Mouse (Mus musculus) left cerebral cortex, adult 8-10 months (tissue): Measurements from ENCODE around the gene Tmem59l. TPM values are rescaled to one million over a fixed set of nuclear protein-coding genes. Genes with fewer than 3 reads are reported as not detected.
A peak's percentile ranks its signal among the peaks of the same experiment; 100 is the strongest.

ENCODE experiments used
- DNase-seq, 2 experiments: peaks; one replicate each; pipeline ENCODE4 v3.0.0; 2022; ENCODE audit warnings: low spot score in 2 of 2
- total RNA-seq, 4 experiments: library from RNA; stranded (reverse); gene quantifications; 2 replicates each; pipeline ENCODE4 v1.2.4; 2022

The Tmem59l gene
- total RNA-seq, 4 experiments from 2014 or later, result 271 to 280 (median 273) TPM

- DNase-seq, result no peak
These were observed 24.7 kb downstream of the Tmem59l start for GRCm38 (mm10) chr8:70462516-70462813.

DNA sequence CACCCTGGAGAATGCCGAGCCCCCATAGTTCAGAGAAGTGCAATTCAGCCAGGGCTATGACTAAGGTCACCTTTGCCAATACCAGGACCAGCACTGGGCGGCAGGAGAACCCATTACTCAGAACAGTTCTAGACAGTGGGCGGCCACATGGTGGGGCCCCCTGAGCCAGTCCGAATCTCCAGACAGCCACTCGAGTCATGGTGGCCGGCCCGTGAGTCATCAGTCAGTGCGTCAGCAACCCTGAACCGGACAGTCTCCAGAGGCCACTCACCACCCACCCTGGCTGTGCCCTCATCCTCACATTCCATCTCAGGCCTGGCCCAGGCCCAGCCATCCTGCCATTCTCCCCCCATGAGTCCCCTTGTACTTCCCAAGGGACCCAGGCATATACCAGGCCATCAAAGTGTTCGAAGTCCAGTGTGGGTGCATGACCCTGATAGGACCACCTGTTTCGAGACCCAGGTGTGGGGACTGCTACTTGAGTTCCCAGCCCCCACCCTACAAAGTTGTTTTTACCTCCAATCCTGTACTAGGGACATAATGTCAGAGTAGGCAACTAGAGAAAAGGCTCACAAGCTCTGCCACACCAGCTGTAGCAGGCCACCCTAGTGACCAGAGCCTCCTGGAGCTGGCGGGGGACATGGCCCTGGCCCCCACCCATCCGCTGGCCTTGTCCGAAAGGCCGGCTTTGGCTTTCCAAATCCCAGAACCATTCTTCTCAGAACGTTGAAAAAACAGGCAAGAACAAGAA lies 25.2 kb downstream of the Tmem59l start:
- no peak for DNase-seq

DNA sequence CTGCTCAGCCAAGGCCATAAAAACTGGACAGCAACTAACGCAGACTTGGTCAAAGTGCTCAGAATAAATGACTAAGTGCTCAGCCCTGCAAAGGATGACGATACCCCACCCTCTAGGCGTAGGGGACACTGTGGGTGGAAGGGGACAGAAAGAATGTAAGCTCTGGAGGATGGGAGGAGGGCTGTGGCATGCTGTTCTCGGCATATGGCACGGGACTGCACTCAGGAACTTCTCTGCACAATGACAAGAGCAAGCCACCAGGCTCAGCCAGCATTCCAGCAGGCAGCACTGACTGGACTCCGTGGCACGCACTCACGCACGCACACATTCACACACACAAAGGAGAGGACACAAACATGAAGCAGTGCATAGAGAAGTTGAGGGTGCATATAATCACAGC lies 26.6 kb downstream of the Tmem59l start:
- no peak for DNase-seq

- DNase-seq, result no peak
These were observed 27.0 kb downstream of the Tmem59l start for GRCm38 (mm10) chr8:70460199-70460598.

- DNase-seq, result no peak
These were observed 27.5 kb downstream of the Tmem59l start for GRCm38 (mm10) chr8:70459636-70460035.

DNA sequence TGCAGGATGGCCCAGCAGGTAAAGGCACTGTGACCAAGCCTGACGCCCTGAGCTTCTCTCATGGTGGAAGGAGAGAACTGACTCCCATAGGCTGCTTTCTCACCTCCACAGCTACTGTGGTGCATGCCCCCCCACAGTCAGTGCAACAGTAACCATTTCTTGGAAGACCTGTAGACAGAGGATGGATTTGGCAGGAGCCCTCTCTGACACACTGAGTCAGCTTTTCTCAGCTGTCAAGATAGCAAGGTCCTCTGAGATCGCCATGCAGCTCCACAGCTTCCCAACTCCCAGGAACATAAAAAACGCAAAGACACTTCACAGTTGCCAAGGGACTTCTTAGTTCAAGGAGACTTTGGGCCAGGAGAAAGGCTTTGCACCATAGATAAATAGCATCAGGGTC lies 28.7 kb downstream of the Tmem59l start:
- no peak for DNase-seq

GRCm38 (mm10) chr8:70457882-70458281 lies 29.3 kb downstream of the Tmem59l start:
- no peak for DNase-seq

GRCm38 (mm10) chr8:70456996-70457395 lies 30.2 kb downstream of the Tmem59l start:
- DNase-seq, result no peak

- peak in 1 of 2 experiments; percentile 72 for DNase-seq
These were observed 33.3 kb downstream of the Tmem59l start for GRCm38 (mm10) chr8:70453852-70454251.

DNA sequence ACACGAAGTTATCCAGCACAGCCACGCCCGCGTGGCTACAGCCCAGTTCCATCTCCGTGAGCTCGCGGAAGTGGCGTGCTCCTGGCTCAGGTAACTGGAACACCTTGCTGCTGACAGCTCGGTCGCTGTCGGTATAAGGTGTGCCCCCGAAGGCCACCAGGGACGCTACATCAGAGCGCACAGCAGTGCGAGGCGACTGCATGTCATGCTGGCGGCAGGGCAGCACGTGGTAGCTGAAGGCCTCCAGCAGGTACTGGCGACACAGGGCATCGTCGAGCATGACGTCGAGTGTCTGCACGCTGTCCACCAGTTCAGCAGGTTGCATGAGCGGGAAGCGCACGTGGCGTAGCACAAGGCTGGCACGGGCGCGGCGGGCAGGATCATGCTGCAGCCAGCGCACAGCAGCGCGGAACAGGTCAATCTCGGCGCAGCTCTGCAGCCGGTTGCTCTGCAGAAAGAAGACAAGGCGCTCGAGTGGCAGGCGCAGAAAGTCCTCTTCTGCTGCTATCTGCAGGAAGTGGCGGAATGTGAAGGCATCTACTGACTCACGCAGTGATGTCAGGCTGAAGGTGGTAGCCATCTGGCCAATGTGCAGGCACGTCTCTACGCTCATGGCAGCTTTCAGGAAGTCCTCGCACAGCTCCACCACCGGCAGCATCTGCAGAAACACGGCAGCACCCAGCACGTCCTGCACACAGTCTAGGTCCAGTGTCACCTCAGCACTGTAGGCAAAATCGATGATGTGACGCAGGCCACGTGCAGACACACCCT lies 34.8 kb downstream of the Tmem59l start:
- DNase-seq, result peak in 1 of 2 experiments; percentile 45

- no peak for DNase-seq
These were observed 39.3 kb downstream of the Tmem59l start for GRCm38 (mm10) chr8:70447639-70448420.

- DNase-seq, result no peak
These were observed 41.2 kb downstream of the Tmem59l start for GRCm38 (mm10) chr8:70445988-70446387.

DNA sequence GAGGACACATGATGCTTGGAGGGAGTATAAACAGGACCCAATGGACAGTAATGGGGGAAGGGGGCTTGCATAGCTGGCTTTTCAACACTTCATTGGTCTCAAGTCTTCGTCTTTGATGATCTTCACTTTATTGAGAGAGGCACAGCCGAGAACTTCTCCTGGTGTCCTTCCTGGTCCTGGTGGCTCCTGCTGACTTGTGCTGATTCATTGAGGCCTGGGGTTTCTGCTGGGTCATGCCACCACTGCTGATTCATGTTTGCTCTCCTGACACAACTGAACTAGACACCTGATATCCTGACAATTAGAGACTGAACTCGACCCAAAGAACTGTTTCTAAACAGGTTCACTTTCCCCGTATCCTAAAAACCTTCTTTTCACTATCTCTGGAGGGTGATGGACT lies 43.8 kb downstream of the Tmem59l start:
- DNase-seq, result no peak

GRCm38 (mm10) chr8:70441565-70441964 lies 45.6 kb downstream of the Tmem59l start:
- no peak for DNase-seq

GRCm38 (mm10) chr8:70440246-70440645 lies 46.9 kb downstream of the Tmem59l start:
- DNase-seq, result no peak

GRCm38 (mm10) chr8:70439848-70440179 lies 47.3 kb downstream of the Tmem59l start:
- DNase-seq, result no peak

GRCm38 (mm10) chr8:70439055-70439847 lies 47.9 kb downstream of the Tmem59l start, which contains the start of gene Crtc1:
Crtc1 (minus strand) TSS chr8:70439579.
- peak; percentile 91 to 95 for DNase-seq

DNA sequence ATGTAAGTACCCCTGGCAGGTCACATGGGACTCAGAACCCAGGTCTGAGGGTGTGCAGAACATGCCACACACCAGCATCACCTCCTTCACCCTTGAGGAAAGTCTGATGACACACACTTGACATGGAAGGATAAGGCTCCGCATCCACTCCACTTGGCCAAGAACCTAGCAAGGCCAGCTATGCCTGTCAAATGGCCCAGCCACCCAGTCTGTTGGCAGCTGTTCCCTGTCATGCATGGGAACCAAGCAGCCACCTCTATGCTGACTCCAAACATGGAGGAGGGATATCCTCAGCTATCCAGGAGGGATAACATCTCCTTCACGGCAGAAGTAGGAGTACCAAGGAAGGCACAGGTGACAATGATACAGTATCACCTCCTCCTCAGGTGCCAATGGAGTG lies 48.7 kb downstream of the Tmem59l start:
- DNase-seq, result no peak

GRCm38 (mm10) chr8:70435156-70435555 lies 52.0 kb downstream of the Tmem59l start:
- no peak for DNase-seq
